Mouse (Mus musculus): ENCODE results near the gene Ptgdr2.

GRCm38 (mm10) chr19:10920532-10920931 is 16.4 kb upstream of the Ptgdr2 start, which contains the start of gene Zp1:
- no peak for TF ChIP-seq CTCF (IDR thresholded peaks at IDR 0.05; ENCODE audit: low read depth)
- no peak for TF ChIP-seq EP300 (IDR thresholded peaks at IDR 0.05; ENCODE audit: low read depth)

Measured in liver, postnatal 0 days (tissue).